Mouse (Mus musculus) NIH3T3 (cell line): Measurements from ENCODE around the gene Cbr1.
"Not testable (repeated sequence)": the region's sequence is repeated elsewhere in the genome, so short reads cannot be mapped to it uniquely, and the experiment has no call there.

Source experiments
- DNase-seq: peaks from one replicate; pipeline ENCODE4 v3.0.0-alpha.2; 2012; ENCODE audit warnings: low read depth

The Cbr1 gene

DNA sequence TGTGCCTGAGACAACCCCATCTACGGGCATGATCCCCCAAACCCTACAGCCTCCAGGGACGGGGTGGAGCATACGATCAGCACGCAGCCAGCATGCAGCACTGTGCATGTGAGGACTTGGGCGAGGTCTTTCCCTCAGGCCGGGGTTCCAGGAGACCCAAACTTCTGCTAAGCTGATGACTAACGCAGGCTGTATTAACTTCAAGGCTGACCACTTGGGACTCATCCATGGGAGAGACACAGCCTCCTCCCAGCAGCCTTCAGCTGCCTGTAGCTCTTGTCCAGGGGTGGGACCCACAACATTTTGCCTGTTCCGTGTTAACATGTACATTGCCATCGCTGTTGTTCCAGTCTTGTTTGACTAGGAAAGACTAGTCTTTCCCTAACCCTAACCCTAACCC lies 8.1 kb upstream of the Cbr1 start:
- DNase-seq = no peak

DNA sequence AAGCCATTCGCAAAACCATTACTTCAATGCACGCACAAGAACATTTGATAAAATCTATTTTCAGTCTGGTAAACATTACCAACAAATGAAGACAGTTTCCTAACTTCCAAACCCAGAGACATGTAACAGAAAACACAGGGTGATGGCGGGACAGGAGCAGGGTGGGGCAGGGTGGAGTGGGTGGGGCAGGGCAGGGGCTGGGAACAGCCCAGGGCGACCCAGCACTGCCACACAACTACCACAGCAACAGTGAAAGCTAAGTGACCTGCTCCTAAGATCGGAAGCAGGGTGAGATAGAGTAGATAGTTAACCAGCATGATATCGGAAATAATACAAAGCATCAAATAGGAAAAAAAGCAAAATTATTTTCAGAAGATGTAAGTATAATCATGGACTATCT lies 6.2 kb upstream of the Cbr1 start:
- DNase-seq = no peak

GRCm38 (mm10) chr16:93603439-93604212 lies 2.0 kb upstream of the Cbr1 start, which contains the start of gene Setd4:
TSS of gene Setd4 (minus strand) at chr16:93604063.
- peak; percentile 95 for DNase-seq

- no peak for DNase-seq
Observed at GRCm38 (mm10) chr16:93604481-93604969, 1.1 kb upstream of the Cbr1 start.

GRCm38 (mm10) chr16:93606146-93606545 lies 493 bp downstream of the Cbr1 start:
- no peak for DNase-seq

- peak; percentile 94 for DNase-seq
Observed at GRCm38 (mm10) chr16:93607669-93608101, 2.0 kb downstream of the Cbr1 start.

- DNase-seq = peak; percentile 1
Observed at GRCm38 (mm10) chr16:93608731-93609130, 3.1 kb downstream of the Cbr1 start.

DNA sequence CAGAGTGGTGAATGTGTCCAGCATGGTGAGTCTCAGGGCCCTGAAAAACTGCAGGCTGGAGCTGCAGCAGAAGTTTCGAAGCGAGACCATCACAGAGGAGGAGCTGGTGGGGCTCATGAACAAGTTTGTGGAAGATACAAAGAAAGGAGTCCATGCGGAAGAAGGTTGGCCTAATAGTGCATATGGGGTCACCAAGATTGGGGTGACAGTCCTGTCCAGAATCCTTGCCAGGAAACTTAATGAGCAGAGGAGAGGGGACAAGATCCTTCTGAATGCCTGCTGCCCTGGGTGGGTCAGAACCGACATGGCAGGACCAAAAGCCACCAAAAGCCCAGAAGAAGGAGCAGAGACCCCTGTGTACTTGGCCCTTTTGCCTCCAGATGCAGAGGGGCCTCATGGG lies 4.1 kb downstream of the Cbr1 start:
- DNase-seq = peak; percentile 0

DNA sequence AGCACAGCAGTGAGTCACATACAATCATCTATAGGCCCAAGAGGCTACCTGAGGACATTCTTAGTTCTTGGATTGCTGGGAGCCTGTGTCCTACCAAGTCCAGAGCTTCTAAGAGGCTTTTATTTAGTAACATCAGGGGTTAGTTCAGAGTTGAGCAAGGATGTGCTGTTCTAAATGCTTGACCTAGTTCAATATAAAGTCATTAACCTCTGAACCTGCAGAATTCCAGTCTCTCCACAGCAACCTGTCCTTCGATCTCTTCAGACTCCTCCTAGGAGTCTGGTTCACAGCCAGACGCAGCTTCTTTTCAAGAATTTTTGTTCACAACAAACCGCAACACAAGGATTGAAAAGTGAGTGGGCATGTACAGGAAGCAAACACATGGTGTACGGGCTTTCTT lies 5.3 kb downstream of the Cbr1 start:
- no peak for DNase-seq

DNA sequence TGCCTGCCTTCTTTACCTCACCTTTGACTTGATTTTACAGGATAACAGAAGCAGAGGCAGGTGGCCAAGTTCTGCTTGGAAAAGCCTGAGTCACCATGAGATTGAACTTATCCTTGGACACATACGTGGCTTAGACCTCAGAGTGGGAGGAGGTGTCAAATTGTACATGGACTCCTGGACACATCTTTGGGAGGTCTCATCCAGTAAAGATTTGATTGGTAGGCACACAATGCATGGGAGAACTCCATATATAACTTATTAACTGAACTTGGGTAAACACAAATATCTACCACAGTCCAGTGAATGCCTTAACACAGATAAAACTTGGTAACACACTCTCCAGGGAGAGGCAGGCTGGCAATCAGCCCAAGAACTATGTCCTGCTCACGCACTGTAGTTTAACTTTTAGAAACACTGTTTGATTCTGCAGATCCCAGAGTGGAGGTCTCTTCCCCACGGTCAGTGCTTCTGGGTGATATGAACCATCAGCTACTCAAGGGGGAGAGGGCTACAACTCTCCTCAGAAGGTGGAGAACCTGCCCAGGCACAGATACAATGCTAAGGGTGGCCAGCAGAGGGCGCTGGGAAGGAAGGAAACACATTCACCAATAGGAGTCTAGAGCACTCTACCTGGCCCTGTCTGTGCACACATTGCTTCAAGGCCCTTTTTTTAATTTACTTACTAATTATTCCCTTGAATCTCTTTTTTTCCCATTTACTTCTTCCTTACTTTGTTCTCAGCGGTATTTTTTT lies 9.6 kb downstream of the Cbr1 start:
- peak; percentile 72 for DNase-seq

DNA sequence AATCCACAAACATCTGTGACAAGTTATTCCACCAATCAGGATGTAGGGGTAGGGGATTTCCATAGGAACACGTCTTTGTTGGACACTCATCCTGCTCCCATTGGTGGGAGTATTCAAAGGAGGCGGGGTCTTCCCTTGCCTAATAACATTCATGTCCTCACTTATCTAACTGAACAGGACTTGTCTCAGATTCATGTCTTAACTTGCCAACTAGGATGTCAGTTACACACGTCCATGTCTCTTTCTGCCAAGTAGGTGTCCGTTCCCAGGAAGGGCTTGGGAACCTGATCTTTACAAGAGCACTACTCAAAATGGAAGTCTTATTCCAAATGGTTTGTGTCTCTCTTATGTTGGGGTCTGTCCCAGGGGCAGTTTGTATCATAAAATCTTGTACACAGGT lies 18.1 kb downstream of the Cbr1 start:
- not testable (repeated sequence) for DNase-seq

GRCm38 (mm10) chr16:93624671-93625070 lies 19.0 kb downstream of the Cbr1 start:
- no peak for DNase-seq

GRCm38 (mm10) chr16:93626745-93627144 lies 21.1 kb downstream of the Cbr1 start:
- DNase-seq = peak; percentile 53

- DNase-seq = no peak
Observed at GRCm38 (mm10) chr16:93627761-93628400, 22.2 kb downstream of the Cbr1 start, which contains the start of gene Gm5678. TSS of gene Gm5678 (plus strand) at chr16:93628097.

GRCm38 (mm10) chr16:93644006-93644405 lies 38.4 kb downstream of the Cbr1 start:
- DNase-seq = peak; percentile 62

DNA sequence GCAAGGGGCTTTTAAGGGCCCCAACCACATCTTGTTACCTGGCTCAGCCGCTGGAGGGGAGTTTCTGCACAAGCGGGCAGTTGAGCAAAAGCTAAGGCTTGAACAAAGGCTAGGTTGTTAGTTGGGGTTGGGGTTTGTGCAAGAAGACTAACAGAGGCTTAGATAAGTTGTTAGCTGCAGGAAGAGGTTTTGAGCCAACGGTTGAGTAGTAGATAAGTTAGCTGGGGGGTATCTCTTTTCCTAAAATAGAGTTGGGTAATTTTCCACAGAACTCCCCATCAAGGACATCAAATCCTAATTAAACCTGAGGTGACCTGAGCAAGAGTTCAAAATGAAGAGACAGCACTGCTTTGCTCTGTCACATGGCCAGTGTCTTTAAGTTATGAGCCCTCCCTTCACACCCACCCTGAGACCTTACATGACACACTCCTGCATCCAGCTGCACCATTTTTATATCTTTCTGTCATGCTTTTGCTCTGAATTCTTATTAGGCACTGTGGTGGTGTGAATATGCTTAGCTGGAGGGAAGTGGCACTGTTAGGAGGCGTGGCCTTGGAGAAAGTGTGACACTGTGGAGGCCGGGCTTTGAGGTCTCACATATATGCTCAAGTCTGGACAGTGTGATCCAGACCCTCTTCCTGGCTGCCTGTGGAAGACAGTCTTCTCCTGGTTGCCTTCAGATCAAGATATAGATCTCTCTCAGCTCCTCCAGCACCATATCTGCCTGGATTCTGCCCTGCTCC lies 43.0 kb downstream of the Cbr1 start:
- DNase-seq = no peak
